Mouse (Mus musculus): ENCODE measurements around the gene Krt2. TPM values are rescaled to one million over a fixed set of nuclear protein-coding genes. Genes with fewer than 3 reads are reported as not detected.

Gene Krt2
- not detected for polyA plus RNA-seq (2012; fragmentation: generic; extraction: Trizol)

DNA sequence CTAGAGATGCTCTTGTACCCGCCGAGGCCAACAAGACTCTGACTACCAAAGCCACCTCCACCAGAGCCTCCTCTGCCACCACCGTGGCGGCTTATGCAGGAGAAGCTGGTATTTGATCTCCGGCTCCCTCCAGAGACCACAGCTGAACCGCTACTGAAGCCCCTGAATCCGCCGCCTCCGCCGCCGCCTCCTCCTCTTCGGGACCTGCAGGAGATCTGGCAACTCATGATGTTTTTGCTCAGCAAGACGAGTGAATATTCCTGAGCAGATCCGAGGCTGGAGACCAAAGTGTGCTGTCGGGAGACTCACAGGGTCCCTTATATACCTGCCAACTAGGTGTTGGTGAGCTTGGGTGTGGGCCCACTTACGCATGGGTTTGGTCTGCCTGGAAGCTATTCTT, at the start of gene Krt2:
Gene Krt2 (minus strand): TSS at position 295 of the 400 bp plus-strand sequence.
- H3K27me3 ChIP-seq (ENCODE audit: control insufficient read depth, insufficient read depth, insufficient read length): peaks cover 74% of the 10 kb centered on the region
- no peaks in the 10 kb centered on the region for H3K79me2 ChIP-seq (ENCODE audit: control insufficient read depth, insufficient read depth)
- no peak within 1 kb of the TSS for H3K4me2 ChIP-seq (ENCODE audit: low read depth)
- no peak for TF ChIP-seq TCF12 (IDR thresholded peaks at IDR 0.05; ENCODE audit: insufficient read depth, poor library complexity, severe bottlenecking)
- no peak for TF ChIP-seq MYOD1 (IDR thresholded peaks at IDR 0.05; ENCODE audit: control insufficient read depth in 1 of 3, insufficient read length in 2 of 3, low read depth in 2 of 3)
- H3K4me3 ChIP-seq: no peak within 1 kb of the TSS
- H3ac ChIP-seq (ENCODE audit: control insufficient read depth, insufficient read length): no peak within 1 kb of the TSS
- no peaks in the 10 kb centered on the region for H3K36me3 ChIP-seq (ENCODE audit: control insufficient read depth, insufficient read depth)

DNA sequence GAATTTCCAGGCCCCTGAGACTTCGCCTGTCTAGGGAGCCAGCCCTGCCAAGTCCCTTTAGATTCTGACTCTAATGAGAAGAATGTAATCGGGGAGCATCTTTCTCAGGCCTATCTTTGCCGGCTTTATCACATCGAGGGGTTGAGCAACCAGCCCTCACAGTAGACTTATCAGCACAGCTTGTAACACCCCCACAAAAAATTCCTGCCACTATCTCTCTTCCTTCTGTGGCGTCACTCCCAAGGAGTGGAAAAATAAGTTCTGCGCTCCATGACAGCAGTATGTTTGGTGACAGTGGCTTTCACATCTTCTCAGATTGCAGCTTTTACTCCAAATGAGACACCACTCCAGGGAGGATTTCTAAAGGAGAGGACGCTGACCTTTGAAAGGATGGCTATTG, 48.8 kb upstream of the Krt2 start:
- H3K36me3 ChIP-seq (ENCODE audit: control insufficient read depth, insufficient read depth): no peaks in the 10 kb centered on the region
- no peak for TF ChIP-seq CEBPB (IDR thresholded peaks at IDR 0.05; ENCODE audit: insufficient read depth, poor library complexity, severe bottlenecking)
- no peak for TF ChIP-seq SRF (IDR thresholded peaks at IDR 0.05; ENCODE audit: control insufficient read depth, insufficient read length, low read depth)
- no peak for TF ChIP-seq MAX (IDR thresholded peaks at IDR 0.05; ENCODE audit: low read depth)
- no peak for TF ChIP-seq TCF3 (IDR thresholded peaks at IDR 0.05; ENCODE audit: insufficient read length, low read depth)
- no peak for TF ChIP-seq REST (IDR thresholded peaks at IDR 0.05; ENCODE audit: insufficient read depth, insufficient read length)
- TF ChIP-seq POLR2A (IDR thresholded peaks at IDR 0.05; ENCODE audit: insufficient read length, low read depth): no peak
- TF ChIP-seq USF1 (IDR thresholded peaks at IDR 0.05; ENCODE audit: low read depth): no peak
- TF ChIP-seq E2F4 (IDR thresholded peaks at IDR 0.05; ENCODE audit: insufficient read depth): no peak
- H3ac ChIP-seq (ENCODE audit: control insufficient read depth, insufficient read length): no peak overlapping the region
- H3K4me3 ChIP-seq: no peak overlapping the region
- no peaks in the 10 kb centered on the region for H3K79me2 ChIP-seq (ENCODE audit: control insufficient read depth, insufficient read depth)
- H3K27me3 ChIP-seq (ENCODE audit: control insufficient read depth, insufficient read depth, insufficient read length): peaks cover 81% of the 10 kb centered on the region
- no peak overlapping the region for H3K4me2 ChIP-seq (ENCODE audit: low read depth)

DNA sequence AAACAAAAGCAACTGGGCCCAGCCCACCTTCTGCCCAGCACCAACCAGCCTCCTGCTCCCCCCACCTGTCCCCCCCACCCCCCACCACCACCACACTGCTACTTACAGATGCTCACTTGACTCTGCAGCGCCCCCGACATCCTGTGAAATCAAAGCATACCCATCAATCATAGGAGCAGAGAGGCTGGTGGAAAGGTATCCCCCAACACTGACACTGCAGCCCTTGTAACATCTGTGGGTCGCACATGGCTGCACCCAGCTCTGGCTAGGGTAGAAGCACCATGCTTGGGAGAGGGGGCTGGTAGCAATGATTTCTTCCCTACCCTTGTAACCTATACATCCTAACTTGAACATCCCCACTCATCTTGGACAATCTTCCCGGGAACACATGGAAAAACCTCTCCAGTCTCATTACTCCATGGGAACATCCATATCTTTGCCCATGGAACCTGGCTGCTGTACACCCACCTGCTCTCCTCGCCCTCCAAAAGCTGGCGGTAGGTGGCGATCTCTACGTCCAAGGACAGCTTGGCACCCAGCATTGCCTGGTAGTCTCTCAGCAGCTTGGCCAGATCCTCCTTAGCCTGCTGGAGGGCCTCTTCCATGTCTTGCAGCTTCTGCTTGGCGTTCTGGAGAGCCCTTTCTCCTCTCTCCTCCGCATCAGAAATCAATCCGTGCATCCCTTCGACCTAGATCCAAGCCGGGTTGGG, 42.6 kb upstream of the Krt2 start:
- Histone ChIP-seq H3K79me2 (ENCODE audit: control insufficient read depth, insufficient read depth) (no peaks in the 10 kb centered on the region), H3K4me2 (ENCODE audit: low read depth) (no peak overlapping the region), H3K27me3 (ENCODE audit: control insufficient read depth, insufficient read depth, insufficient read length) (peaks cover 77% of the 10 kb centered on the region), H3ac (ENCODE audit: control insufficient read depth, insufficient read length) (no peak overlapping the region), H3K4me3 (no peak overlapping the region), H3K36me3 (ENCODE audit: control insufficient read depth, insufficient read depth) (no peaks in the 10 kb centered on the region)
- TF ChIP-seq USF1 (IDR thresholded peaks at IDR 0.05; ENCODE audit: low read depth) (no peak), SRF (IDR thresholded peaks at IDR 0.05; ENCODE audit: control insufficient read depth, insufficient read length, low read depth) (no peak)

DNA sequence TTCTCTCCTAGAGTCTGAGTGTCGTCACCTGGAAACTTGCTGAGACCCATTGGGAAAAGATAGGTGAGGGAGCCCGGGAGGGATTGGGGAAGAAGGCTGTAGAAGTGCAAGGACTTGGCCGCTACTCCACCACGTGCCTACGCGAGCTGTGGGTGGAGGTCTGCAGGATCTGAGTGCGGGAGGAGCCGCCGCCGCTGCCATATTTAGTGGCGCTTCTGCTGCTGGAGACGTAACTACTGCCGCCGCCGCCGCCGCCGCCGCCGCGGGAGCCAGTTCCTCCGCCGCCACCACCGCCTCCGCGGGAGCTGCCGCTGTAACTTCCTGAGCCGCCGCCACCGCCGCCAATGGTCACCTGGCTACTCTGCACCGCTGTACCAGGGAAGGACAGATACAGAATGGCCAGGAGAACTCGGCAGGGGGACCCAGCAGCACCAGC, 41.8 kb upstream of the Krt2 start:
- Histone ChIP-seq H3K4me3 (no peak overlapping the region), H3K4me2 (ENCODE audit: low read depth) (no peak overlapping the region), H3K27me3 (ENCODE audit: control insufficient read depth, insufficient read depth, insufficient read length) (peaks cover 77% of the 10 kb centered on the region), H3K79me2 (ENCODE audit: control insufficient read depth, insufficient read depth) (no peaks in the 10 kb centered on the region), H3K36me3 (ENCODE audit: control insufficient read depth, insufficient read depth) (no peaks in the 10 kb centered on the region), H3ac (ENCODE audit: control insufficient read depth, insufficient read length) (no peak overlapping the region)
- TF ChIP-seq MYOD1 (IDR thresholded peaks at IDR 0.05; ENCODE audit: control insufficient read depth in 1 of 3, insufficient read length in 2 of 3, low read depth in 2 of 3) (no peak), REST (IDR thresholded peaks at IDR 0.05; ENCODE audit: insufficient read depth, insufficient read length) (no peak), SRF (IDR thresholded peaks at IDR 0.05; ENCODE audit: control insufficient read depth, insufficient read length, low read depth) (no peak), TCF12 (IDR thresholded peaks at IDR 0.05; ENCODE audit: insufficient read depth, poor library complexity, severe bottlenecking) (no peak)

DNA sequence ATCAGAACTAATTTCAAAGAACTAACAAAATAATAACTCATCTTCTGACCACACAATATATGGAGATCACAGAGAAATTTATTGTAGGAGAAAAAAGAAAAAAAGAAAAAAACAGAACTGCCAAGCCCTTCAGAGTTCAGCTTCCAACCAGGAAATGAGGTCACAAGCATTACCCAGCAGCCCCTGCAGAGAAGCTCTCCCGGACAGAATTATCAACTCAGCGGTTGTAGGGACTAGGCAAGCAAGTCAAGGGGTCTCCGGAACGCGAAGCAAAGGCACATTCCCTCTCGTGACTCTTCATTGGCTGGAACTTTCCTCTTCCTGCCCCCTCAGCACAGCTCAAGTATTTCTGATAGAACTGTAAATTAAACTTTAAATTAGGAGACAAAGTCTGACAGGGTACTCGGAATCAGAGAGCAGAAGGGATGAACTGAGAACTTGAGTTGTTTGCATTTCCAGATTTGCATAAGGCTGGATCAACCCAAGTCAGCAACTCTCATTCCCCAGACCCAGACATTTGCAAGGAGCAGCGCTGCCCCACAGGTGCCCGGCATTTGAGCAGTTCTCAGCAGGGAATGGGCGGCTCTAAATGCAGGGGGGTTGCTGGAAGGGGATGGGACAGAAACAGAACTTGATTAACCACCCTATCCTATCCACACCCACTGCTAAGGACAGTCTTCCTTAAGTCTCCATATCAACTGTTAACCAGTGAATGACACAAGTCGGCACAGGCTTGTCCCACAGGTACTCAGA, 40.9 kb upstream of the Krt2 start:
- no peak overlapping the region for H3ac ChIP-seq (ENCODE audit: control insufficient read depth, insufficient read length)
- no peaks in the 10 kb centered on the region for H3K36me3 ChIP-seq (ENCODE audit: control insufficient read depth, insufficient read depth)
- no peak overlapping the region for H3K4me3 ChIP-seq
- no peak overlapping the region for H3K4me2 ChIP-seq (ENCODE audit: low read depth)
- H3K79me2 ChIP-seq (ENCODE audit: control insufficient read depth, insufficient read depth): no peaks in the 10 kb centered on the region
- H3K27me3 ChIP-seq (ENCODE audit: control insufficient read depth, insufficient read depth, insufficient read length): peaks cover 77% of the 10 kb centered on the region
- TF ChIP-seq CEBPB (IDR thresholded peaks at IDR 0.05; ENCODE audit: insufficient read depth, poor library complexity, severe bottlenecking) (no peak), TCF12 (IDR thresholded peaks at IDR 0.05; ENCODE audit: insufficient read depth, poor library complexity, severe bottlenecking) (no peak), POLR2A (IDR thresholded peaks at IDR 0.05; ENCODE audit: insufficient read length, low read depth) (no peak), SRF (IDR thresholded peaks at IDR 0.05; ENCODE audit: control insufficient read depth, insufficient read length, low read depth) (no peak), MYOD1 (IDR thresholded peaks at IDR 0.05; ENCODE audit: control insufficient read depth in 1 of 3, insufficient read length in 2 of 3, low read depth in 2 of 3) (no peak), TCF3 (IDR thresholded peaks at IDR 0.05; ENCODE audit: insufficient read length, low read depth) (no peak)

DNA sequence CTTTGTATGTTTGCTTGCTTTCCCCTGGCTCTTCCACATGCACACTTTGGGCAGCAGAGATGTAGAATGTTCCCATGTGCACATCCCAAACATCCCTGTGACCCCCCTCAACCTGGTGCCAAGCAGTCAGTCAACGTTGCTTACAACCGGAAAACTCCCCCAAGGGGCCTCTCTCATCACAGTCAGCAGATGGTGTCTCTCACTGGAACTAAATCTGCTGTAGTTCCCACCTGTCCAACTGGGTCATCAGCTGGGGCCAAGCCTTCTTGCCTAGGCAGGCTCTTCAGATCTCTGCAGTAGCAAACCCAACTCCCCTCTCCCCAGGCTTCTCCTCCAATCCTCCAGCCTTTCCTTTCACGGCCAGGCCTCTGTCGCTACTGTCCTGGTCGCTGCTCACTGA, 38.7 kb upstream of the Krt2 start:
- Histone ChIP-seq H3K27me3 (ENCODE audit: control insufficient read depth, insufficient read depth, insufficient read length) (peaks cover 78% of the 10 kb centered on the region), H3K36me3 (ENCODE audit: control insufficient read depth, insufficient read depth) (no peaks in the 10 kb centered on the region), H3K79me2 (ENCODE audit: control insufficient read depth, insufficient read depth) (no peaks in the 10 kb centered on the region), H3ac (ENCODE audit: control insufficient read depth, insufficient read length) (no peak overlapping the region), H3K4me2 (ENCODE audit: low read depth) (no peak overlapping the region), H3K4me3 (no peak overlapping the region)
- no peak for TF ChIP-seq TCF3 (IDR thresholded peaks at IDR 0.05; ENCODE audit: insufficient read length, low read depth)
- no peak for TF ChIP-seq USF1 (IDR thresholded peaks at IDR 0.05; ENCODE audit: low read depth)
- no peak for TF ChIP-seq SRF (IDR thresholded peaks at IDR 0.05; ENCODE audit: control insufficient read depth, insufficient read length, low read depth)
- no peak for TF ChIP-seq REST (IDR thresholded peaks at IDR 0.05; ENCODE audit: insufficient read depth, insufficient read length)
- no peak for TF ChIP-seq CEBPB (IDR thresholded peaks at IDR 0.05; ENCODE audit: insufficient read depth, poor library complexity, severe bottlenecking)
- no peak for TF ChIP-seq MYOD1 (IDR thresholded peaks at IDR 0.05; ENCODE audit: control insufficient read depth in 1 of 3, insufficient read length in 2 of 3, low read depth in 2 of 3)
- no peak for TF ChIP-seq POLR2A (IDR thresholded peaks at IDR 0.05; ENCODE audit: insufficient read length, low read depth)
- no peak for TF ChIP-seq MAX (IDR thresholded peaks at IDR 0.05; ENCODE audit: low read depth)
- no peak for TF ChIP-seq E2F4 (IDR thresholded peaks at IDR 0.05; ENCODE audit: insufficient read depth)
- TF ChIP-seq TCF12 (IDR thresholded peaks at IDR 0.05; ENCODE audit: insufficient read depth, poor library complexity, severe bottlenecking): no peak
- no peak for TF ChIP-seq MYOG (IDR thresholded peaks at IDR 0.05; ENCODE audit: control insufficient read depth in 1 of 3, insufficient read depth in 1 of 3, insufficient read length in 2 of 3, low read depth in 2 of 3)
- no peak for TF ChIP-seq POLR2AphosphoS2 (IDR thresholded peaks at IDR 0.05; ENCODE audit: insufficient read length, low read depth)

All from myocyte (in vitro differentiated cells).